Mouse (Mus musculus): Measurements from ENCODE around the gene Tas2r138. TPM values are rescaled to one million over a fixed set of nuclear protein-coding genes. Genes with fewer than 3 reads are reported as not detected.
"Not testable (repeated sequence)": the region's sequence is repeated elsewhere in the genome, so short reads cannot be mapped to it uniquely, and the experiment has no call there.

Tas2r138 gene
- polyA plus RNA-seq, 1 experiment from 2014 or later: not detected

GRCm38 (mm10) chr6:40607431-40607830 lies 5.7 kb downstream of the Tas2r138 start:
- no peak for ATAC-seq
- H3K4me1 ChIP-seq: no peaks in the 10 kb centered on the region

GRCm38 (mm10) chr6:40598546-40598945 lies 14.6 kb downstream of the Tas2r138 start:
- H3K4me2 ChIP-seq; H3K27me3 ChIP-seq; H3K9ac ChIP-seq; H3K4me3 ChIP-seq; H3K9me3 ChIP-seq (replicated peaks); H3K36me3 ChIP-seq (ENCODE audit: poor library complexity, severe bottlenecking); H3K27ac ChIP-seq; H3K4me1 ChIP-seq; ATAC-seq: not testable (repeated sequence)
- WGBS: 27% methylated on average over 4 of the region's 4 CpGs

More at GRCm38 (mm10) chr6:40607431-40607830, 5.7 kb downstream of the Tas2r138 start:
- Histone ChIP-seq H3K27ac (no peak overlapping the region), H3K27me3 (no peaks in the 10 kb centered on the region), H3K36me3 (ENCODE audit: poor library complexity, severe bottlenecking) (no peaks in the 10 kb centered on the region), H3K4me2 (no peak overlapping the region), H3K9ac (no peak overlapping the region), H3K9me3 (replicated peaks) (no peaks in the 10 kb centered on the region), H3K4me3 (no peak overlapping the region)

GRCm38 (mm10) chr6:40594804-40595550 lies 18.1 kb downstream of the Tas2r138 start:
- Histone ChIP-seq H3K4me3 (no peak overlapping the region), H3K27me3 (no peaks in the 10 kb centered on the region), H3K27ac (no peak overlapping the region), H3K36me3 (ENCODE audit: poor library complexity, severe bottlenecking) (no peaks in the 10 kb centered on the region), H3K4me1 (no peaks in the 10 kb centered on the region), H3K9ac (no peak overlapping the region), H3K9me3 (replicated peaks) (no peaks in the 10 kb centered on the region), H3K4me2 (no peak overlapping the region)
- no peak for ATAC-seq
- 80% methylated on average over 3 of the region's 3 CpGs for WGBS

GRCm38 (mm10) chr6:40588346-40588745 lies 24.8 kb downstream of the Tas2r138 start:
- Histone ChIP-seq H3K4me2 (no peak overlapping the region), H3K4me1 (no peaks in the 10 kb centered on the region), H3K27ac (no peak overlapping the region), H3K9ac (no peak overlapping the region), H3K36me3 (ENCODE audit: poor library complexity, severe bottlenecking) (no peaks in the 10 kb centered on the region), H3K27me3 (no peaks in the 10 kb centered on the region), H3K4me3 (no peak overlapping the region), H3K9me3 (replicated peaks) (no peaks in the 10 kb centered on the region)
- WGBS: 91% methylated on average over 2 of the region's 2 CpGs
- no peak for ATAC-seq

- H3K4me2 ChIP-seq: no peak within 1 kb of the TSS
- H3K4me1 ChIP-seq: no peaks in the 10 kb centered on the region
- 91% methylated on average over 5 of the region's 5 CpGs for WGBS
- no peaks in the 10 kb centered on the region for H3K9me3 ChIP-seq (replicated peaks)
- no peak within 1 kb of the TSS for H3K9ac ChIP-seq
- no peak within 1 kb of the TSS for H3K4me3 ChIP-seq
- no peak for ATAC-seq
- no peaks in the 10 kb centered on the region for H3K36me3 ChIP-seq (ENCODE audit: poor library complexity, severe bottlenecking)
- no peak within 1 kb of the TSS for H3K27ac ChIP-seq
- no peaks in the 10 kb centered on the region for H3K27me3 ChIP-seq
Measured at GRCm38 (mm10) chr6:40585645-40586044, 27.5 kb downstream of the Tas2r138 start, which contains the start of gene Clec5a. TSS of gene Clec5a (minus strand) at chr6:40585821.

GRCm38 (mm10) chr6:40584336-40584735 lies 28.8 kb downstream of the Tas2r138 start:
- Histone ChIP-seq H3K27ac (no peak overlapping the region), H3K4me2 (no peak overlapping the region), H3K4me3 (no peak overlapping the region), H3K9ac (no peak overlapping the region), H3K27me3 (no peaks in the 10 kb centered on the region), H3K36me3 (ENCODE audit: poor library complexity, severe bottlenecking) (no peaks in the 10 kb centered on the region), H3K4me1 (no peaks in the 10 kb centered on the region), H3K9me3 (replicated peaks) (no peaks in the 10 kb centered on the region)
- WGBS: 88% methylated on average over 6 of the region's 6 CpGs
- ATAC-seq: no peak

- Histone ChIP-seq H3K9me3 (replicated peaks) (no peaks in the 10 kb centered on the region), H3K27ac (no peak overlapping the region), H3K9ac (no peak overlapping the region), H3K27me3 (no peaks in the 10 kb centered on the region), H3K4me3 (no peak overlapping the region), H3K36me3 (ENCODE audit: poor library complexity, severe bottlenecking) (no peaks in the 10 kb centered on the region), H3K4me2 (no peak overlapping the region), H3K4me1 (no peaks in the 10 kb centered on the region)
- 91% methylated on average over 1 of the region's 1 CpGs for WGBS
- ATAC-seq: no peak
Measured at GRCm38 (mm10) chr6:40576305-40576704, 36.8 kb downstream of the Tas2r138 start.

- H3K27ac ChIP-seq: no peak overlapping the region
- H3K4me1 ChIP-seq: no peaks in the 10 kb centered on the region
- ATAC-seq: no peak
- no peak overlapping the region for H3K9ac ChIP-seq
- no peak overlapping the region for H3K4me3 ChIP-seq
- no peaks in the 10 kb centered on the region for H3K27me3 ChIP-seq
- no peaks in the 10 kb centered on the region for H3K36me3 ChIP-seq (ENCODE audit: poor library complexity, severe bottlenecking)
- WGBS: 91% methylated on average over 3 of the region's 3 CpGs
- H3K9me3 ChIP-seq (replicated peaks): no peaks in the 10 kb centered on the region
- no peak overlapping the region for H3K4me2 ChIP-seq
Measured at GRCm38 (mm10) chr6:40573618-40574017, 39.5 kb downstream of the Tas2r138 start.

GRCm38 (mm10) chr6:40569187-40569586 lies 43.9 kb downstream of the Tas2r138 start, which contains the start of gene Olfr460:
TSS of gene Olfr460 (plus strand) at chr6:40569487.
- Histone ChIP-seq H3K4me3 (no peak within 1 kb of the TSS), H3K9ac (no peak within 1 kb of the TSS)
- WGBS: 91% methylated on average over 3 of the region's 3 CpGs

More at GRCm38 (mm10) chr6:40569187-40569586, 43.9 kb downstream of the Tas2r138 start, which contains the start of gene Olfr460:
- Histone ChIP-seq H3K27ac (no peak within 1 kb of the TSS), H3K36me3 (ENCODE audit: poor library complexity, severe bottlenecking) (no peaks in the 10 kb centered on the region), H3K4me1 (no peaks in the 10 kb centered on the region), H3K9me3 (replicated peaks) (no peaks in the 10 kb centered on the region), H3K4me2 (no peak within 1 kb of the TSS), H3K27me3 (no peaks in the 10 kb centered on the region)
- ATAC-seq: no peak

Other genes starting within 250 kb of the Tas2r138 start
- gene E330009J07Rik, start 177.2 kb downstream of the Tas2r138 start, polyA plus RNA-seq (2015; fragmentation: Nextera tagmentation; extraction: Ambion mirVana): 32.1 and 39.5 TPM in 2 replicates
- gene Wee2, start 174.2 kb downstream of the Tas2r138 start, polyA plus RNA-seq (2015; fragmentation: Nextera tagmentation; extraction: Ambion mirVana): 0.08 and 0.10 TPM in 2 replicates
- gene Ssbp1, start 142.0 kb downstream of the Tas2r138 start, polyA plus RNA-seq (2015; fragmentation: Nextera tagmentation; extraction: Ambion mirVana): 184 and 193 TPM in 2 replicates
- gene Tas2r137, start 122.1 kb downstream of the Tas2r138 start, polyA plus RNA-seq (2015; fragmentation: Nextera tagmentation; extraction: Ambion mirVana): 0.21 TPM in 1 of 2 replicates, not detected in the other
- gene Tas2r108, start 119.8 kb downstream of the Tas2r138 start, polyA plus RNA-seq (2015; fragmentation: Nextera tagmentation; extraction: Ambion mirVana): 0.22 TPM in 1 of 2 replicates, not detected in the other
- gene Prss37, start 93.8 kb downstream of the Tas2r138 start, polyA plus RNA-seq (2015; fragmentation: Nextera tagmentation; extraction: Ambion mirVana): not detected in 2 replicates
- 0.22 and 0.25 TPM in 2 replicates for gene Olfr461, start 58.3 kb downstream of the Tas2r138 start, polyA plus RNA-seq (2015; fragmentation: Nextera tagmentation; extraction: Ambion mirVana)
- not detected in 2 replicates for gene Olfr460, start 43.8 kb downstream of the Tas2r138 start, polyA plus RNA-seq (2015; fragmentation: Nextera tagmentation; extraction: Ambion mirVana)
- gene Clec5a, start 27.5 kb downstream of the Tas2r138 start, polyA plus RNA-seq (2015; fragmentation: Nextera tagmentation; extraction: Ambion mirVana): 0.40 and 0.41 TPM in 2 replicates
- gene Mgam, start 15.5 kb upstream of the Tas2r138 start, polyA plus RNA-seq (2015; fragmentation: Nextera tagmentation; extraction: Ambion mirVana): 0.06 TPM in 1 of 2 replicates, not detected in the other